Mouse (Mus musculus) inflammation-experienced regulatory T-cells, adult 6 months (primary cell): ENCODE data around the gene Wdr53. TPM values are rescaled to one million over a fixed set of nuclear protein-coding genes. Genes with fewer than 3 reads are reported as not detected.
"Not testable (repeated sequence)": the region's sequence is repeated elsewhere in the genome, so short reads cannot be mapped to it uniquely, and the experiment has no call there.

ENCODE experiments used
- ATAC-seq: one replicate; pipeline ENCODE4 v1.8.0; 2017
- polyA plus RNA-seq, 3 experiments: library from polyadenylated mRNA; unstranded; fragments of 100-300 nt; shearing (Covaris generic); gene quantifications; one replicate each; pipeline ENCODE4 v1.2.1; 2017

Gene Wdr53
- polyA plus RNA-seq = 10 to 100 TPM; 16.3 to 19.8 (median 16.7) TPM

DNA sequence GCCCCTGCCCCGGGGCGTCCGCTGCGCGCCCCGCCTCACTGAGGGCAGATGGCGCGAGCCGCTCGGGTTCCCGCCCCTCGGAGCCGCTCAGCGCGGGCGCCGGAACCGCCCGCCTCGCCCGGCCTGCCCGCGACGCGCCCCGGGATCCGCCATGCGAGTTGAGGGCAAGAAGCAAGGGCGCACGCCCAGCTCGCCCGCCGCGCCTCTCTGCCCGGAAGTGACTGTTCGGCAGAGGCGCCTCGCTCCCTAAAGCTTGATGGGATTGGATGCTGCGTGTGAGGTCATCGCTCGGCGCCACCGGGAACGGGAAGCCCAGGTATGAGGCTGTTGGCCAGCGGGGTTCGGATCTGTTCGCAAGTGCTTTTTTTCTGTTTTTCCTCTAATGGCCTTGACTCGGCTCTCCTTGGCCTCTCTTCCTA, at the start of gene Wdr53, which contains the start of gene Fbxo45:
Wdr53 (plus strand) TSS at position 276 of the 419 bp plus-strand sequence.
Fbxo45 (minus strand) TSS at position 207 of the 419 bp plus-strand sequence.
- ATAC-seq = peak; percentile 95

DNA sequence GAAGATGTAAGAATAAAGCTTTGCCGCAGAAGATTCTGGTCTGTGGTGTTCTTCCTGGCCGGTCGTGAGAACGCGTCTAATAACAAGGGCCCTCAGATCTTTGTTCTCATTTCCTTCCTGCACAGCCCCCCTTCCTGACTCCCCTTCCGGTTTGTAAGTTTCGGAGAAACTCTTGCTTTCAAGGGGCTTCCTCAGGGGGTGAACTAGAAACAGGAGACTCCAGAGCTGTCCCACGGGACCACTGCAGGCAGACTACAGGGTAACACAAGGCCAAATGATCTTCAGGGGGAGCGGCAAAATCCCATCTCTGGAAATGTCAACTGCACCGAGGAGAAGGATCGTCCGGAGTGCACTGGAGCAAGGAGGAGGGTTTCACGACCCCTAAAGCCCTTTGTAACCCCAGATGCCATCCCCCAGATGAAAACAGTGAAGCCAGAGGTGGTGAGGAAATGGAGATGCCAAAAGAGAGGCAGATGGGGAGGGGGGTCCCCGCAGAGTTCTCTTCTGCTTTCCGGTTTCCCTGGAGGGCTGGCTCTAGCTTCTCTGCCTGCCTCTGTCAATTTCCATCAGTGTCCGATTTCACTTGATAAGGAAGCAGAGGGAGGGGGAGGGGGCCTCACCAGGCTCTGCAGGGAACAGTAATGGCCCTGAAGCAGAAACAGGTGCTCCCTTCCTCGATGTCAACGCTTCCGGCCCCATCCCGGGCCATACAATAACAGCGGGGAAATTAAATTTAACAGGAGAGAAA, 46.6 kb upstream of the Wdr53 start:
- ATAC-seq = peak; percentile 61

DNA sequence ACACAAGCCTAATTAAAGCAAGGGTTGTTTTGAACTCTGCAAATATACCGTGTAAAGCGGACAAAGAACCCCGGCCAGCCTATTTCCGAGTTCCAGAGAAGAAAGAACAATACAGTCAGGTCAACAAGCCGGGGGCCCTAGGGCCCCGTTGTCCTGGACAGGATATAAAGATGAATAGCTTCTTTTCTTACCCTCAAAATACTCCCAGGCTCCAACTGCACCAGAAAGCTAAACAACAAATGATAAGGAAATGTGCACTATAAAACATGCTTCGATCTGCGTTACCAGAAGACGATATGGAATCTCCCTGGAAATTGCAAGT, 46.1 kb upstream of the Wdr53 start:
- no peak for ATAC-seq

DNA sequence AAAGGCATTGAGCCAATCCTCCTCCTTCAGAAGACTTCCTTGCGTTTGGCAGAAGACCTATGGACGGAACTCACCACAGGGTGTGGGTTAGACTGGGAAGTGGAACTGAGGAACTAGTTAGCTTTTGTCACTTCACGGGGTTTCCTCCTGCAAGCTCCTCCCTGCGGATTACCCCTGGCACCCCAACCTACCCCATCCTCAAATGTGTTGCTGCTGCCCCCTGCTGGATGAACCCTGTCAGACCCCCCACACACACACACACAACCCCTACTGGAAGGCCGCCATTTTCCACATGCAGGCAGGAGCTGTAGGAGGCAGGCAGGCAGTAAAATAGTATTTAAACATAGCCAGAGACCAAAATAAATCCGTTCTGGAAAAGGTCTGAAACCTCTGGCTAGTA, 44.3 kb upstream of the Wdr53 start:
- ATAC-seq = peak; percentile 77

DNA sequence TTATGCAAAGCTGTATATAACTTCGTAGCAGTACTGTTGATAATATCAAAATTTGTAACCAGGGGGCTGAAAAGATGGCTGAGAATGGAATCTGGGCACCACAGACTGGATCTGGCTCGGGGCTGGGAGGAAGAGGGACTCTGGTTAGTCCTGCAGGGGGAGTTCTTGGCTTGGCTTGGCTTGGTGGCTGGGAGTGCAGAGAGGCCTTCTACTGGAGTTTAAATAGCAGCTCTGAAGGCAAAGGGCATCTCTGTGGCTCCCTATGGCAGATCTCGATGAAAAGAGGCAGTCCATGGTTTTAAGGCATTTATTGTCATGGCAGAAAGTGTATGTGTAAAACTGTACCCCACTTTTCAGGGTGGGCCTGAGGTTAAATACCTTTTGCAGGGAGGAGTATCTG, 42.1 kb upstream of the Wdr53 start:
- no peak for ATAC-seq

DNA sequence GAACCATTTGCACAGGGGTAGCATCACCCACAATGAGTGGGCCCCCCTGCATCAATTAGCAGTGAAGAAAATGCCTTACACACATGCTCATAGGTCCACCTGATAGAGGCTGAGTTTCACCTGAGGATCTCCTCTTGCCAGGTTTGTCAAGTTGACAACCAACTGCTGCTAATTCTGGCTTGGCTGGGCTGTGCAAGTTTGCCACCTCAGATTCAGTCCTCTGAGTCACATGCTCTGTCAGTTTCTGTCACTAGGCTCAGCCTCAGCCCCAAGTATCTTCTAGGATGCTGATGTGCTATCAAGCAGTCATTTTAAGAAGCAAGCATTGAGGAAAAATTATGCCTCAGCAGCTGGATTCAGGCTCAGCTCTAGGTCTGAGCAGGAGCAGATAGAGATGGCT, 32.9 kb upstream of the Wdr53 start:
- no peak for ATAC-seq

DNA sequence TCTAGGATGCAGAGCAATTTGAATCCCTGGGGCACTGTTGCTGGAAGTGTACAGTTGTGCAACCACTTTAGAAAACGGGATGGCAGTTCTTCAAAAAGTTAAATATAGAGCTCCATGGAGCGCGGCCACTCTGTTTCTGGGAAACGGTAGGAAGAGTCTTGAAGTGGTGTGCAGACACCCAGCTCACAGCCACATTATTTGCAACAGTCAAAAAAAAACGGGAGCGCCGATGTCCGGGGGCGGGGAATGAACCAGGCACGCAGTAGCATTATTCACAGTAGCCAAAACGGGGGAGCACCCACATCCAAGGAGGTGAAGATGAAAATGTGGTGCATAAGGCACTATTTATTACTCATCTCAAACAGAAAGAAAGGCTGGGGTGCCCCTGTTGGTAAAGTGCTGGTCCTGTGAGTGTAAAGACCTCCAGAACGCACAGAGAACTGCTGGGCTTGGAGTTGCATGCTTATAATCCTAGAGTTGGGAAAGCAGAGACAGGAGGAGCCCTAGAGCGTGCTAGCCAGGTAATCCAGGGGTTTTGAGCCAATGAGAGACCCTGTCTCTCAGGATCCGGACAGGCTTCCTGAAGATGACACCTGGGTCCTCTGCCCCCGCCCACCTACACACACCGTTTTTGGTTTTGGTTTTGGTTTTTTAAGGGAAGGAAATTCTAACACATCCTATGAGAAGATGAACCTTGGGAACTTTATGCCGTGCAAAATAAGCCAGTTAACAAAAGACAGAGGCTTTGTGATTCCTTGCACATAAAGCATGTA, 32.0 kb upstream of the Wdr53 start:
- ATAC-seq = no peak

DNA sequence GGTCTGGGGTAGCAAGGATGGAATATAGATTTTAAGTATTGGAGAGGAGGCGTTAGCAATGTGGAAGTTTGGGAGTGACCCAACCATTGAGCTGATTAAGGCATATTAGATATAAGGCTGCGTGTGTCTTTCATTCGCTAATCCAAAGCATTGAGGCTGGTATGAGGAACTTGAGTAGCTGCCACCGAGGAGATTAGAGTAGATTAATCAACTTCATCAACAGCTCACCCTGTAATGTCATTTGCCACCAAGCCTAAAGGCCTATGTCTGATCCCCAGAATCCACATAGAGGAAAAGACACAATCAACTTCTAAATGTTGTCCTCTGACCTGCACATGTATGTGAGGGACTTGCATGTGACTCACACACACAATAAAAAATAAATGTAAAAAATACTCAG, 25.2 kb upstream of the Wdr53 start:
- no peak for ATAC-seq

DNA sequence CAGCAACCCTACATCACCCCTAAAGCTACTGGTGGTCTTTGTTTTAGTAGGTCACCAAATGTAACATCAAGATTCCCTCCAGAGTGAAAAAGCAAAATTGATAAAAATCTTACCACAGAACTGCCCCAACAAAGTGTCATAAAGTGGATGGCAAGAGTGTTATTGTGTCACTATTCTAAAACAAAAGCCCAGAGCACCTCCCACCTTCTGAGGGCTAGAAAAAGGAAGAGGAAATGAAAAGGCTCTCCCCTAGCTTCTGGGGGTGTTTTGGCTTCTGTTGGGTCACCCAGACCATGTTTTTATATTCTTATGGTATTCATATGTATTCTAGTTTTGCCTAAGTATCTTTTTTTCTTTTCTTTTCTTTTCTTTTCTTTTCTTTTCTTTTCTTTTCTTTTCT, 24.6 kb upstream of the Wdr53 start:
- no peak for ATAC-seq

DNA sequence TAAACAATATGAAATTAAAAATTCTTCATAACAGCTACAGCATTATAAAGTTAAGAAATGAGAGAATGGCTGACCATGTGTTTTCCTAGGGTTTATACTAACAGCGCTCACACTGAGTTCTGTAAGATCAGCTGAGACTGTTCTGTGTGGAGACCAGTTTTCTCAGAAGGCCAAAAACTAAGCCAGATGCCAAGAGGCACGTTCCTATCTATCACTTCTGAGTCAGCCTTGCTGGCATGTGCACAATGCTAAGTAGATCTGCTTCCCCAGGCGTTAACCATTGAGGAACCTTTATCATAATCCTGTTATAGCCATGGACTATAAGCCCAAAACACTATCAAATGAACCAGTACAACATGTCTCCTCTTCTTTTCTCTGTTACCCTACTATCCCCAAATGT, 15.0 kb upstream of the Wdr53 start:
- ATAC-seq = not testable (repeated sequence)

DNA sequence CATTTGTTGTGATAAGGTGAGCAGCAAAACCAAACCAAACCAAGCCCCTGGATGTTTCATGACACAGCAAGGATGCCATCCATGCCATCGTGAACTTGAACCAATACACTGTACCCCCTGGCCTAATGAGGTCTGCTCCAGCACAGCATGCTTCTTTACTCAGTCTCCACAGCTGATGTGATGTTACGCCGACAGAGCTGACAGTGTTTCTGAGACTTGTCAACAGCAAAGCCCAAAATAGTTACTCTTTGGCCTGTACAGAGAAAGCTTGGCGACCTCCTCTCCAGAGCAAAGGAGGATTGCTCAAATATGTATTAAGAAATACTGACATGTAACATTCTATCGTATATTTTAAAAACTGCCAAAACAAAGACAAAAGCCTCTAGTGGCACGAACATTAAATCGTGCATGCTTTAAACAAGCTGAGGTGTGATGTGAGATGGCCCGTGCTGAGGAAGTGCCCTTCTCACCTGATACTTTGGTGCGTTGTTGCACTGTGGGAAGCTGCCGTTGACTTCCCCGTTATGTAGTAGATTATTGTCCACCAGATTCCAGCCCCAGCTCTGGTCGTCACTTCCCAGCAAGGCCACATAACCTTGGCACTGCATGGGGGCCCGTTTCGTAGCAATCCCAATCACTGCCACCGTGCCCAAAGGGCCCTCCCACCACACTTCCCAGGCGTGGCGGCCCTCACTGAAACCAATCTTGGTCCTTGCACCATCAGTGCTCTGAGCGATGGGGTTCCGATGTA, 8.9 kb upstream of the Wdr53 start:
- no peak for ATAC-seq

DNA sequence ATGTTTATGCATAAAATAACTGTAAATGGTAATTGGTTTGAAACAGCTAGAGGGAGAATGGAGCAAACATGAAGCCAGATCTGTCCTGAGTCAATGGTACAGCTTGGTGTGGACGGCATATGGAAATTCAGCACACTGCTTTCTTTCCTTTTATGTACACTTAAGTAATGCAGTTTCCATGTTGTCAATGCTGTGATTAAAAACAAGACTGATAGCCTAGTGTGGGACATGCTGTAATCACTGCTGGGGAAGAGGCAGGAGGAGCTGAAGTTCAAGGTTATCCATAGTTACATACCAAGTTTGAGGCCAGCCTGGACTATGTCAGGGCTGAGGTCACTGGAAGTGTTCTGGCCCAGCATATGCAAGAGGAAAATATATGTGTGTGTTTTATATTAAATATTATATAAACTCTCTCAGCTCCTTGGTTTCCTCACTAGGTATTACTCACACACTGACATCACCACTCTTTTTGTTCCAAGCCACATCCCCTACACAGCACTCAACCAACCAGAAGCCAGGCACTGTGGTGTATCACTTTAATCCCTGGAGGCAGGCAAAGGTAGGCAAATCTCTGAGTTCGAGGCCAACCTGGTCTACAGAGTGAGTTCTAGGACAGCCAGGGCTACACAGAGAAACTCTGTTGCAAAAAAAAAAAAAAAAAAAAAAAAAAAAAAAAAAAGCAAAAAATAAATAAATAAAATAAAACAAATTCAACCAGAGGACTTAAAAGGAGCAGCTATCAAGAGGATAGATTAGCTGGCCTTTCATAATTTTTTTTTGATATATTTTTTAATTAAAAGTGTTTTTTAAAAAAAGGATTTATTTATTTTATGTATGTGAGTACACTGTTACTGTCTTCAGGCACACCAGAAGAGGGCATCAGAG, 7.4 kb upstream of the Wdr53 start:
- ATAC-seq = no peak

DNA sequence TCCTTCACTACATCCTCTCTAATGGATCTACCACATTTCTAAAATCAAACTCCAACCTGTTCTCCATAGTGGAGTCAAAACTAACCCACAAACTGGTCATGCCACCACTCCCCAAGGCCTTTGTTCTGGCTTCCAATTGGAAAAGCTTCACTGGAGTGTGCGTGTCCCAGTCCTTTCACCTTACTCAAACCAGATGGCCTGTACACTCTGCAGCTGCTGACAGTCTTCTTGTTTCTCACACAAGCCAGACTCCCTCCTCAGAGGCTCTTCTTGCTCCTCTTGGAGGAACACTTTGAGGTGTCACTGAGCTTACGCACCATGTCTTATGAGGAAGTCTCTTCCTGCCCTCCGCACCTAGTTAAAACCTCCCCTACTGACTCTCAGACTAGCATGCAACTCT, 3.1 kb upstream of the Wdr53 start:
- no peak for ATAC-seq

DNA sequence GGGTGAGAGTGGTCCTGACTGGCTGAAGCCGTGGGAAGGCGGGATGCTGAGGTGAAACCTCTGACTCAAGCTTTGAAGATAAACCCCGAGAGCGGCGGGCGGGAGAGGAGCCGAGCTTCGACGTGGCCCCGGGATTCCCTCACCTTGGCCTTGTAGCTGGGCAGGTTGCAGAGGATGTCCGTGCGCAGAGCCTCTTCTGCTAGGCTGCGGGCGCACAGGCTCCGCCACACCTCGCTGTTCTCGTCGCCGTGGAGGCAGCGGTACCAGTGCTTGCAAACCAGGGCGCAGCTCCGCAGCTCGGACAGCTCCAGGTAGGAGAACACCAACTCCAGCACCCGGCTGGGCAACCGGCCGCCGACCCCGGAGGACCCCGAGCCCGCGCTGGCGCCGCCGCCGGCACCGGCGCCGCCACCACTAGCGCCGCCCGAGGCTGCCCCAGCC, 656 bp upstream of the Wdr53 start:
- peak; percentile 46 for ATAC-seq

DNA sequence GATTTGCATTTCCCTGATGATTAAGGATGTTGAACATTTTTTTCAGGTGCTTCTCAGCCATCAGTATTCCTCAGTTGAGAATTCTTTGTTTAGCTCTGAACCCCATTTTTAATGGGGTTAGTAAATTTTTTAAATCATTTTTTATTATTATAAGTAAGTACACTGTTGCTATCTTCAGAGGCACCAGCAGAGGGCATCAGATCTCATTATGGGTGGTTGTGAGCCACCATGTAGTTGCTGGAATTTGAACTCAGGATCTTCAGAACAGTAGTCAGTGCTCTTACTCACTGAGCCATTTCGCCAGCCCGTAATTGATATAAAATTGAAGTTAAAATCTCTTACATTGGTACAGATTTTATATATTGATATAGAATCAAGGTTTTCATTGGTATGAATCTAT, 17.2 kb downstream of the Wdr53 start:
- ATAC-seq = not testable (repeated sequence)

DNA sequence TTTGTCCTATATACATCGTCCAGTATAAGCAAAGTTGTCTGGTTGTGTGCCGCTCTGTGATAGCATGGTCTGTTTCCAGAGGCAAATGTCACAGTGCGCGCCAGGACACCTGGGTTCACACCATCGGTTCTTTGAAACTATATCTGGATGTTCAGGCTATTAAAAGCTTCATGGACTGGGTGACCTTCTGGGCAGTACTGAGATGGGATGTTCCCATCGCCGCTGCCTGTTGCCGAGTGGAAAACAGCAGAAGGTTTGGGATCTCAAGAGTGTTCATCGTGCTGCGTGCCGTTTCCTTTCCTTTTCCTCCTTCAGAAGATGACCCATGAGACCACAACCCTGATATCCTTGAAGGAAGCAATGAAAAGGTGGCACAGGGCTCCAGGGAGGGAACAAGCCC, 24.3 kb downstream of the Wdr53 start, which contains the start of gene Smco1:
Smco1 (plus strand) TSS at position 178 of the 400 bp plus-strand sequence.
- ATAC-seq = no peak

DNA sequence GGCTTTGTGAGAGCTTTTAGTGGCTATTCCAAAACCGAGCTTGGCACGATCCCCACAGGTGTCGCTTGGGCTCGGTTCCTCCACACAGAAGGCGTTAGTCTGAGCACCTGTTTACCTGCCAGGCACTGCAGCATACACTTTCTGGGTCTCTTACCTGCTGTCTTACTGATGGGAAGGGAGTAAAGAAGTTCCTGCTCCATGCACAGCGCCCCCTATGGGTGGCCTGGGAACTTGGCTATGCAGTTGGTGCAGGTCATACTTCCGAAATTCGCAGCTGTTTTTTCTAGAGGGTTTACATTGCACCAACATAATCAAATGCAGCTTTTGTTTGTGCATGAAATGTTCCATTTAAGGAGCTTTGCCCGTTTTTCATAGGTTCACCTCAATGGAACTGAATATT, 26.3 kb downstream of the Wdr53 start:
- ATAC-seq = no peak

DNA sequence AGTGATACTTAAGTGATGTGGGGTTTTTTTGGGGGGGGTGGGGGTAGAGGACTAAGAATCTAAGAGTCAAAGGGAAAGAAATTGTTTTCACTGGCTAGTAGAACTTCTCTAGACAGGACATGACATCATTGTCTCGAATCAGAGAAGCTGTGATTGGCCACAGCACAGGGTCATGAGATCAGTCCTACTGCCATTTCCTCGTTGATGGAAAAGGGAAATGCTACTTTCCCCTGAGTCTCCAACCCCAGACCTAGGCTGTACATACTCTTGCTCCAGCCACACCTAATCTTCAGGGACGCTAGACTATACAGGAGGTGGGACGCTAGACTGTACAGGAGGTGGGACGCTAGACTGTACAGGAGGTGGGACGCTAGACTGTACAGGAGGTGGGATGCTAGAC, 28.0 kb downstream of the Wdr53 start:
- ATAC-seq = no peak

DNA sequence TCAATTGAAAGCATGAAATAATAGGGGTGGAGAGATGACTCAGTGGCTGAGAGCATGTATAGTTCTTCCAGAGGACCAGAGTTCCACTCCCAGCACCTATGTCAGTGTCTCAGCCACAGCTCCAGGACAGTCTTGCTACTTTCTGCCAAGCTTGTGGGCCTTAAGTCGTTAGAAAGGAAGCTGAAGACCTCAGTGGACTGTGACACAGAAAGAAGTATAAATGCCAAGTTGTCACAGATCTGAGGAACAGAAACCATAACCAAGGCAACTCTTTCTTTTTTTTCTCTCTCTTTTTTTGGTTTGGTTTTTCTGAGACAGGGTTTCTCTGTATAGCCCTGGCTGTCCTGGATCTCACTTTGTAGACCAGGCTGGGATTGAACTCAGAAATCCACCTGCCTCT, 28.8 kb downstream of the Wdr53 start:
- ATAC-seq = no peak

DNA sequence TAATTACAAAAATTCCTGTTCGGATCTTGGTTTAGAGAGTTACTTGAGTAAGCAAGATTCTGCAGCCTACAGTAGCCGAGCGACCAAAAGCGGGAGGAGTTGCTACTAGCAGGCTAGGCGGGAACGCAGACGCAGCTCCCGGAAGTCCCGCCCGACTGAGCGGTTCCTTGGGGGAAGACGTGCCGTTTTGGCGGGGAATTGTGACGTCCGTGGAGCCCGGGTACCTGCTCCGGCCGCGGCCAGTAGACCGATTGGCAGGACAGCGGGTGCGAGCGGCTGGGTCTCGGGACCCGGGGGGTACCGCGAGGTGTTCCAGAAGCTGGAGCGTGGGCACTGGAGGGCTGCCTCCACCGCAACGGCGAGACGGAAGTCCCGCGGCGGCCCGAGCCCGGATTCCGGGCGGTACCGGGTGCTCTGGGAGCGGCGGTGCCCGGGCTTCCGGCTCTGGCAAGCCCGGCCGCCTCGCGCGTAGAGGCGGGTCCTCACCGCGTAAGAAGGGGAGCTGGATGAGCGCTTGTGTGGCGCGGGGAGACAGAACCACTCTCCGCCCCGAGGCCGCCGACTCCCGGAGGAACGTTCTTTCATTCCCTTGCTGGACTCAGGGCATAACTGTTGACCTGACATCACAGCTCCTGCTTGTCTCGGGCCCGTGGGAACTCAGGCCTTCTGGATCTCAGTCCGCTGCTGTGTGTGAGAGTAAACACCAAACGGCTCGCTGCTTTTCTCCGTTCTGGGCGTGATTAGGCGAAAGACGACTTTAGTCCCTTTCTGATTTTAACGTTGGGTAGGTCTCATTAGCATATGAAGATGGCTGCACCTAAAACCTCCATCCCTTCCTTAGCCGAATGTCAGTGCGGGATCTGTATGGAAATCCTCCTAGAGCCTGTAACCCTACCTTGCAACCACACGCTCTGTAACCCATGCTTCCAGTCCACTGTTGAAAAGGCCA, 30.6 kb downstream of the Wdr53 start, which contains the start of gene Rnf168:
Rnf168 (plus strand) TSS at position 152 of the 949 bp plus-strand sequence.
- ATAC-seq = peak; percentile 84

DNA sequence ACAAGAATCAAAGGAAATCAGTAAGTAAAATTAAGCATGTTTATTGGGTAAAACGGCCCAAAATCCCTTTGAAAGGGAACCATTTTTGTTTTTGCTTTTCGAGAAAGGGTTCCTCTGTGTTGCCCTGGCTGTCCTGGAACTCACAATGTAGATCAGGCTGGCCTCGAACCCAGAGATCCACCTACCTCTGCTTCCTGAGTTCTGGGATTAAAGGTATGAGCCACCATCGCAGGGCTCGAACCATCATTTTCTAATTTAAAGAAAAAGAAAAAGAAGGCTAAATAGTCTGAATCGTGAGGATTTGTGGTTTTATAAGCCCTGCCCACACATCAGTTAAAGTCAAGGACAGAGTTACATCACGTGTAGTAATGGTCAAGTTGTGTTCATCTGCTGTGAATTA, 31.4 kb downstream of the Wdr53 start:
- no peak for ATAC-seq
